Mouse (Mus musculus) ES-E14 (cell line): ENCODE results near the gene Atp6v0a1. TPM values are rescaled to one million over a fixed set of nuclear protein-coding genes. Genes with fewer than 3 reads are reported as not detected.

Experiments
- DNase-seq: peaks from one replicate; pipeline ENCODE4 v3.0.0-alpha.2; 2013; ENCODE audit warnings: low read depth, low spot score
- H3K27ac ChIP-seq: 2 replicates; pipeline ENCODE4 v1.5.1; 2012; ENCODE audit warnings: low read depth, mild to moderate bottlenecking, low read length, moderate library complexity, mixed read lengths; ENCODE audit not compliant: poor library complexity, insufficient read depth, severe bottlenecking
- H3K36me3 ChIP-seq: 2 replicates; pipeline ENCODE4 v1.6.1; 2012; ENCODE audit warnings: mild to moderate bottlenecking, low read length, moderate library complexity, mixed read lengths; ENCODE audit not compliant: control insufficient read depth, poor library complexity, insufficient read depth, severe bottlenecking
- H3K4me1 ChIP-seq, 2 experiments: fragments of 150-350 bp in 1 of 2; sonication (generic) in 1 of 2; 2 replicates each; pipeline ENCODE4 v1.6.1; 2012; ENCODE audit warnings: low read length in 2 of 2, mild to moderate bottlenecking in 1 of 2, mixed read lengths in 1 of 2; ENCODE audit not compliant: control insufficient read depth in 2 of 2, insufficient read depth in 2 of 2, poor library complexity in 1 of 2
- H3K4me3 ChIP-seq, 2 experiments: fragments of 150-350 bp in 1 of 2; sonication (generic) in 1 of 2; 2 replicates each; pipeline ENCODE4 v1.5.1; 2012; ENCODE audit warnings: low read length in 2 of 2, low read depth in 1 of 2, mild to moderate bottlenecking in 1 of 2, mixed read lengths in 1 of 2; ENCODE audit not compliant: insufficient read depth in 1 of 2, poor library complexity in 1 of 2, severe bottlenecking in 1 of 2
- H3K9ac ChIP-seq: 2 replicates; pipeline ENCODE4 v1.6.1; 2012; ENCODE audit warnings: low read depth, mild to moderate bottlenecking, low read length, mixed read lengths; ENCODE audit not compliant: poor library complexity, insufficient read depth, severe bottlenecking
- H3K9me3 ChIP-seq: fragments of 150-350 bp; sonication (generic); 2 replicates; pipeline ENCODE4 v1.6.1; 2012; ENCODE audit warnings: low read depth, mild to moderate bottlenecking, low read length; ENCODE audit not compliant: control insufficient read depth, insufficient read depth
- CHD2 ChIP-seq: IDR thresholded peaks from 2 replicates; pipeline ENCODE4 v1.6.1; 2014; ENCODE audit warnings: mild to moderate bottlenecking, low read depth, low read length, inconsistent platforms
- HCFC1 ChIP-seq: IDR thresholded peaks from 2 replicates; pipeline ENCODE4 v1.6.1; 2012; ENCODE audit warnings: low read length, inconsistent platforms, borderline replicate concordance; ENCODE audit not compliant: insufficient read depth
- MAFK ChIP-seq: IDR thresholded peaks from 2 replicates; pipeline ENCODE4 v1.6.1; 2014; ENCODE audit warnings: mild to moderate bottlenecking, low read depth, low read length, inconsistent platforms; ENCODE audit not compliant: insufficient read depth
- ZC3H11A ChIP-seq: IDR thresholded peaks from 2 replicates; pipeline ENCODE4 v1.6.1; 2012; ENCODE audit warnings: low read depth, mild to moderate bottlenecking, inconsistent platforms, low read length, borderline replicate concordance
- ZNF384 ChIP-seq: IDR thresholded peaks from 2 replicates; pipeline ENCODE4 v1.6.1; 2012; ENCODE audit warnings: low read depth, low read length, inconsistent platforms
- in situ Hi-C, 2 experiments: fragments of 600-800 bp; cut with MboI; formaldehyde crosslinking; loops; one replicate each; pipeline ENCODE4 v1.15.1; 2025; ENCODE audit warnings: low sequenced_read_pairs in 2 of 2, inconsistent platforms in 1 of 2; ENCODE audit not compliant: unreplicated experiment in 2 of 2
- total RNA-seq: library from RNA; depleted of rRNA; stranded (reverse); fragments of 300-350 nt; gene quantifications from 2 replicates; pipeline ENCODE4 v1.2.3, GENCODE M21; 2012

The Atp6v0a1 gene
- total RNA-seq, 1 experiment = 38.1 TPM

GRCm38 (mm10) chr11:101009888-101010784 lies 884 bp downstream of the Atp6v0a1 start:
- H3K36me3 ChIP-seq = peaks cover 3% of the 10 kb centered on the region; the same call in 1 of the 2 replicates
- TF ChIP-seq ZC3H11A (no peak), ZNF384 (no peak), HCFC1 (no peak), CHD2 (no peak)
- H3K4me3 ChIP-seq = peak overlapping the region; percentile 80 to 82
- H3K9ac ChIP-seq = peak overlapping the region; percentile 84
- in situ Hi-C loops = no loop called here
- H3K4me1 ChIP-seq = no peaks in the 10 kb centered on the region
- no peak overlapping the region for H3K27ac ChIP-seq
- DNase-seq = no peak
- no peaks in the 10 kb centered on the region for H3K9me3 ChIP-seq

- TF ChIP-seq MAFK (no peak), ZNF384 (no peak), CHD2 (no peak), ZC3H11A (no peak), HCFC1 (no peak)
- in situ Hi-C loops = no loop called here
- H3K4me3 ChIP-seq = no peak overlapping the region
Observed at GRCm38 (mm10) chr11:101011641-101012040, 2.4 kb downstream of the Atp6v0a1 start.

GRCm38 (mm10) chr11:101023371-101023770 lies 14.1 kb downstream of the Atp6v0a1 start:
- Histone ChIP-seq H3K9ac (no peak overlapping the region), H3K9me3 (no peaks in the 10 kb centered on the region), H3K27ac (no peak overlapping the region), H3K36me3 (peaks cover 3% of the 10 kb centered on the region; the same call in 1 of the 2 replicates), H3K4me3 (no peak overlapping the region), H3K4me1 (no peaks in the 10 kb centered on the region)
- in situ Hi-C loops = no loop called here
- no peak for DNase-seq
- no peak for TF ChIP-seq CHD2

More at GRCm38 (mm10) chr11:101011641-101012040, 2.4 kb downstream of the Atp6v0a1 start:
- Histone ChIP-seq H3K9me3 (no peaks in the 10 kb centered on the region), H3K27ac (no peak overlapping the region), H3K36me3 (peaks cover 3% of the 10 kb centered on the region; the same call in 1 of the 2 replicates), H3K9ac (no peak overlapping the region), H3K4me1 (no peaks in the 10 kb centered on the region)
- no peak for DNase-seq

GRCm38 (mm10) chr11:101024001-101024400 lies 14.7 kb downstream of the Atp6v0a1 start:
- in situ Hi-C loops = no loop called here

More at GRCm38 (mm10) chr11:101024001-101024400, 14.7 kb downstream of the Atp6v0a1 start:
- no peak for DNase-seq
- Histone ChIP-seq H3K9ac (no peak overlapping the region), H3K27ac (no peak overlapping the region), H3K9me3 (no peaks in the 10 kb centered on the region), H3K4me3 (no peak overlapping the region), H3K4me1 (no peaks in the 10 kb centered on the region), H3K36me3 (peaks cover 3% of the 10 kb centered on the region; the same call in 1 of the 2 replicates)
- TF ChIP-seq ZNF384 (no peak), CHD2 (no peak), ZC3H11A (no peak), MAFK (no peak), HCFC1 (no peak)
